Mouse (Mus musculus) C2C12 (cell line): ENCODE data around the gene Brpf1.

Source experiments
- CTCF ChIP-seq: IDR thresholded peaks from one replicate; pipeline ENCODE4 v1.5.1; 2011; ENCODE audit not compliant: control insufficient read depth, insufficient read depth, insufficient read length
- FOSL1 ChIP-seq: IDR thresholded peaks from one replicate; pipeline ENCODE4 v1.8.0; 2011; ENCODE audit warnings: mild to moderate bottlenecking, low read length; ENCODE audit not compliant: poor library complexity, insufficient read depth, severe bottlenecking
- MAX ChIP-seq: IDR thresholded peaks from one replicate; pipeline ENCODE4 v1.6.1; 2011; ENCODE audit warnings: mild to moderate bottlenecking, control low read depth
- MYOG ChIP-seq: IDR thresholded peaks from one replicate; pipeline ENCODE4 v1.6.1; 2011; ENCODE audit not compliant: control insufficient read depth, insufficient read length; ENCODE audit errors: extremely low read depth
- USF1 ChIP-seq: IDR thresholded peaks from one replicate; pipeline ENCODE4 v1.6.1; 2011; ENCODE audit warnings: low read depth, mild to moderate bottlenecking, control low read depth, moderate library complexity

DNA sequence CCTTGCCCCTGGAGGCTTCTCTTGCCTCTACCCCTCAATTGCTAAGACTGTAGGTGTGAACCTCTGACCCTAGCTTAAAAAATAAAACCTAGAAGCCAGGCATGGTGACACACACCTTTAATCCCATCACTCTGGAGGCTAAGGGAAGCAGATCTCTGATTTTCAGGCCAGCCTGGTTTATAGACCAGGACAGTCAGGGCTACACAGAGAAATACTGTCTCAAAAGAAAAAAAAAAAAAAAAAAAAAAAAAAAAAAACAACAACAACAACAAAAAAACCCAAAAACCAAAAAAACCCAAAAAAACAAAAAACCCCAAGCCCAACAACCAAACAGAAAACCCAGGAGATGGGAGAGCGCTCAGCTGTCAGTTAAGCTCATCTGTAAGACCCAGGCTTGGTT, 60.6 kb downstream of the Brpf1 start:
- no peak for TF ChIP-seq USF1
- no peak for TF ChIP-seq MAX
- no peak for TF ChIP-seq CTCF
- TF ChIP-seq MYOG, result no peak
- TF ChIP-seq FOSL1, result no peak
